Mouse (Mus musculus) hindbrain, embryonic 12.5 days (tissue): Measurements from ENCODE around the gene Mars. TPM values are rescaled to one million over a fixed set of nuclear protein-coding genes. Genes with fewer than 3 reads are reported as not detected.

Source experiments
- ATAC-seq: fragments of 200-750 bp; cut with Nextera tagmentation; 2 replicates; pipeline ENCODE4 v1.8.0; 2017; ENCODE audit warnings: moderate TSS enrichment; ENCODE audit not compliant: low FRiP score
- H3K27ac ChIP-seq: fragments of 300-500 bp; sonication (generic); 2 replicates; pipeline ENCODE4 v1.5.1; 2016; ENCODE audit warnings: mild to moderate bottlenecking
- H3K27me3 ChIP-seq: fragments of 300-500 bp; sonication (generic); 2 replicates; pipeline ENCODE4 v1.6.1; 2016; ENCODE audit warnings: mild to moderate bottlenecking
- H3K36me3 ChIP-seq: fragments of 300-500 bp; sonication (generic); 2 replicates; pipeline ENCODE4 v1.6.1; 2016; ENCODE audit warnings: mild to moderate bottlenecking
- H3K4me1 ChIP-seq: fragments of 300-500 bp; sonication (generic); 2 replicates; pipeline ENCODE4 v1.6.1; 2016
- H3K4me2 ChIP-seq: fragments of 300-500 bp; sonication (generic); replicated peaks from 2 replicates; pipeline ENCODE4 v1.6.1; 2016; ENCODE audit warnings: mild to moderate bottlenecking
- H3K4me3 ChIP-seq: fragments of 300-500 bp; sonication (generic); 2 replicates; pipeline ENCODE4 v1.5.1; 2016; ENCODE audit warnings: mild to moderate bottlenecking
- H3K9ac ChIP-seq: fragments of 300-500 bp; sonication (generic); 2 replicates; pipeline ENCODE4 v1.6.1; 2016; ENCODE audit warnings: mild to moderate bottlenecking, moderate library complexity
- H3K9me3 ChIP-seq: fragments of 300-500 bp; sonication (generic); replicated peaks from 2 replicates; pipeline ENCODE4 v1.6.1; 2016; ENCODE audit warnings: mild to moderate bottlenecking
- WGBS: fragments of 180-500 bp; shearing (Covaris S2); methylation state at CpG from one replicate; pipeline ENCODE4 v1.1.7; 2016; 5-methylcytosine and 5-hydroxymethylcytosine counted together
- polyA plus RNA-seq: library from polyadenylated mRNA; unstranded; fragments of >200 nt; fragmentation: Nextera tagmentation; extraction: Ambion mirVana; gene quantifications from 2 replicates; pipeline ENCODE4 v1.2.1, GENCODE M21; 2016

Gene Mars
- polyA plus RNA-seq, result 142 and 152 TPM in 2 replicates

DNA sequence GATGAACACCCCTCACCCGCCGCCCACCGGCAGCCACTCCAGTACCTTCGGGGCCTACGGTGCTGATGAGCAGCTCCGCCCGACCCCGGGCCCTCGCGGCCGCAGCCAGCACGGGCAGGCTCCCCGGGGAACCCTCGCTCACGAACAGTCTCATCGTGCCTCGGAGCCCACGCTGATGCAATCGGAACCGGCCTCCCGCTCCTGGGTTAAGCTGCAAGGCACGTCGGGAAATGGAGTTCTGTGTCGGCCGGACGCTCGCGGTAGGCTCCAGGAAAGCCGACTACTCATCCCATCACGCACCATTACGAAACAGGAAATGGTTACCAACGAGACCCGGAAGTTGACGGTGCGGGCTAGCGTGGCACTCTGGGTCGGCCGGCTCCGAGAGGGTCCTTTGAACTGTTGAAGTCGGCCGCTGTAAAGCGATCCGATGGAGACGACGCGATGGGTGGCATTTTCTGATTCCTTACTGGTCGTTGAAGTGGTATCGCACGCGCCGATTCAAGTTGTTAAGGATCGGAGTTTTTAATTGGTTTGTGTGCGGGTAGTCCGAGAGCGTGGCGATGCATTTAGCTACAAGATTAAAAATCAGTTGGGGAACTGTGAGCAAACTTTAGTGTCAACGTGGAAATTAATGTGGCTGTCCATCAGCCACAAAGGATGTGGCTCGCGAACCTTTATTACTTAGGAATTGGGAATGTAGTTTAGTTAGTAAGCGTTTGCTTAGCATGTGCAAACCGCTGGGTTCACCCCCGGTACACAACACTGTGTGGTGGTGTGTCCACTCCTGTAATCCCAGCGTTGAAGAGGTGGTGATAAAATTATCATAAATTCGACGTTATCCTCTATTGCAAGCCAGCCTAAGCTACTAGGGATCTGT, at the start of gene Mars:
Gene Mars, minus strand, starts transcription at position 311 of the 880 bp plus-strand sequence.
- Histone ChIP-seq H3K27me3 (no peaks in the 10 kb centered on the region), H3K27ac (peak within 1 kb of the TSS; percentile 64), H3K9me3 (no peaks in the 10 kb centered on the region), H3K9ac (peak within 1 kb of the TSS; percentile 84), H3K4me2 (peak within 1 kb of the TSS; percentile 80), H3K4me3 (peak within 1 kb of the TSS; percentile 75), H3K36me3 (peaks cover 27% of the 10 kb centered on the region), H3K4me1 (peaks cover 12% of the 10 kb centered on the region)
- peak; percentile 98 for ATAC-seq
- WGBS, result under 1% methylated on average over 65 of the region's 65 CpGs

DNA sequence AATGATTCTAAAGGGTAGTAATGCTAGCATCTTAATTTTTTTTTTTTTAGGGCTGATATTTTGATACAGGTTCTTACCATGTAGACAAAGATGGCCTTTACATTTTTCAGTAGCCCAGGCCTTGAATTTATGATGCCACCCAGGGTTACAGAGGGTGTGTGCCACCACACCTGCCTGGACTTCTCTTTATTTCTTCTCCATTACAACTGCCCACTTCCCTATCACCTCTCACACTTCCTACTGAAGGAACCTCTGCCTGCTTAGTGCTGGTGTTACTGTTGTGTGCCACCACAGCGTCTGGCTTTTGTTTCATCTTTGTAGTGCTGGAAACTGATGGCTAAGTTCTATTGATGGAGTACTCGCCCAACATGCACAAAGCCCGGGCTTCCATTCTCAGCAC, 49.1 kb upstream of the Mars start:
- no peak overlapping the region for H3K4me3 ChIP-seq
- whole genome bisulfite sequencing, result 83% methylated on average over 3 of the region's 3 CpGs
- H3K27me3 ChIP-seq, result no peaks in the 10 kb centered on the region
- no peak overlapping the region for H3K9ac ChIP-seq
- H3K9me3 ChIP-seq, result no peaks in the 10 kb centered on the region
- H3K4me2 ChIP-seq, result no peak overlapping the region
- no peak overlapping the region for H3K27ac ChIP-seq
- ATAC-seq, result no peak
- no peaks in the 10 kb centered on the region for H3K36me3 ChIP-seq
- H3K4me1 ChIP-seq, result no peaks in the 10 kb centered on the region

DNA sequence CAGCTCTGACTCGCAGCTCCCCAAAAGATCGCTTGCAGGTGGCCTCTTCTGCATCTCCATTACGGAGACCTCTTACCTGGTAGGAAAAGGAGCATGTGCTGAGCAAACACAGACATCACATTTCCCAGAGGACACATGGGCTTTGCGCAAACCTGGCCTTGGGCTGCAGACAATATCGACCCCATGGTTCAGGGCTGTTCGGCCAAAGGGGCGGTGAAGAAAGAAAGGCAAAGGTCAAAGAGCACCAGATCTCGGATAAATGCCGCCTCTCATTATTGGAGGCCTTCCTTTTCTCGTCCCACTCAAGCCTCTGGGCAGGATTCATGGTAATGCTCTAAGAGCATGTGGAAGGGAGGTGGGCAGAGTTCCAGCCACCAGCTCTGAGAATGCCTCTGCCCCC, 43.8 kb upstream of the Mars start:
- ATAC-seq, result no peak
- H3K9me3 ChIP-seq, result no peaks in the 10 kb centered on the region
- no peak overlapping the region for H3K27ac ChIP-seq
- no peaks in the 10 kb centered on the region for H3K36me3 ChIP-seq
- 42% methylated on average over 10 of the region's 10 CpGs for WGBS
- H3K9ac ChIP-seq, result no peak overlapping the region
- H3K27me3 ChIP-seq, result peaks cover 5% of the 10 kb centered on the region; the same call in 1 of the 2 replicates
- H3K4me3 ChIP-seq, result no peak overlapping the region
- peaks cover 5% of the 10 kb centered on the region; the same call in 1 of the 2 replicates for H3K4me1 ChIP-seq
- no peak overlapping the region for H3K4me2 ChIP-seq

DNA sequence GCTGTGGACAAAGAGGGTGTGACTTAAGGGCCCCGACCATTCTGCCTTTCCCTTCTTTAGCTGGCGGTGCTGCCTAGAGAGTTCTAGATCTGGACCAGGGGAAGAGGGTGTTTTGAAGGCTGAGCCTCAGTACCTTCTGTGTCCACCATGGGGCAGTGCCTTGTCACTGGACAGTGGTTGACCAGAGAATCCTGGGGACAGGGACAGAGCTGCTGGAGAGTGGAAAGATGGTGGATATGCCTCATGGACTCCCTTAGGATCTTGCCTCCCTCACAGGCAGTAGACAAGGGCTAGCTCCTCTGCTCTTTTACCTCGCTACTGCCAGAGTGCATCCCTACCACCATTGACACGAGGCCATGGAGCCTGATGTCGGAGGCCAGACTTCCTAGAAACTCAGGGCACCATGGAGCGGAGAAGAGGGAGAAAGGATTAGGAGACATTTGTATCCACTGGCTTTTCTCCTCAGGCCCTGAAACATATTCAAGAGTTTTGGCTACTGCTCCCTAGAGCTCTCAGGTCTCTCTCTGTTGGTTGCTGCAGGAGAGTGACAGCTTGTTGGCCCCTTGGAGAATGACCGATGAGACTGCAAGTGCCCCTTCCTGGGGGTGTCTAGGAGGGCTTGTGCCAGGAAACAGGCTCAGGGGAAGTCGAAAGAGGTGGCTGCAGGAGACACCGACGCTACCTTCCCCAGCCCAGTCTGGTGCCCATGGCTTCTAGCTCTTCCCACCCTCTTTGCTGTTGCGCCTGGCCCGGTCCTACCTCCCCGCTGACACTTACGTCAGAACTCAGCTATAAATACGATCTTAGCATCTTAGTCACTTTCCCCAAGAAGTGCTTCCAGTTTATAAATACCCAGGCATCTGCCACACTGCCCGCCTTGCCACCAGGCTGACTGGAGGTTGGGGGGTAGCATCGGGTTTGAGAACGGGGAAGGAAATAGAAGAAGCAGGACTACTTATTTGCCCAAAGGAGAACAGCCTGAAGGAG, 42.6 kb upstream of the Mars start, which contains the start of gene Inhbe:
Gene Inhbe, minus strand, starts transcription at position 503 of the 987 bp plus-strand sequence.
- Histone ChIP-seq H3K4me2 (no peak within 1 kb of the TSS), H3K9me3 (no peaks in the 10 kb centered on the region), H3K9ac (no peak within 1 kb of the TSS), H3K4me1 (peaks cover 5% of the 10 kb centered on the region; the same call in 1 of the 2 replicates), H3K4me3 (no peak within 1 kb of the TSS), H3K36me3 (no peaks in the 10 kb centered on the region), H3K27ac (no peak within 1 kb of the TSS), H3K27me3 (peaks cover 8% of the 10 kb centered on the region; the same call in 1 of the 2 replicates)
- no peak for ATAC-seq
- WGBS, result 88% methylated on average over 18 of the region's 18 CpGs

DNA sequence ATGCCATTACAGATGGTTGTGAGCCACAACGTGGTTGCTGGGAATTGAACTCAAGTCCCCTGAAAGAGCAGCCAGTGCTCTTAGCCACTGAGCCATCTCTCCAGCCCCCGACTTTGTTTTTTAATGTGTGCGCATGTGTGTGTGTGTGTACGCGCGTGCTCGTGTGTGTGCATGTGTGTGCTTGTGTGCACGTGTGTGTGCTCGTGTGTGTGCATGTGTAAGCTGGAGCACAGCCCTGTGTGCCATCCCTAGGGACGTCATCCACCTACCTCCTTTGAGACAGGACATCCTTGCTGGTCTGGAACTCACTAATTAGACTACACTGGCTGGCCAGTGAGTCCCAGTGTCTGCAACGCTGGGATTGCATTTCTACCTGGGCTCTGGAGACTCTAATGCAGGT, 41.2 kb upstream of the Mars start:
- WGBS, result 90% methylated on average over 11 of the region's 11 CpGs
- Histone ChIP-seq H3K9ac (no peak overlapping the region), H3K4me2 (no peak overlapping the region), H3K4me3 (no peak overlapping the region), H3K4me1 (peaks cover 5% of the 10 kb centered on the region; the same call in 1 of the 2 replicates), H3K36me3 (no peaks in the 10 kb centered on the region), H3K27ac (no peak overlapping the region), H3K27me3 (peaks cover 8% of the 10 kb centered on the region; the same call in 1 of the 2 replicates), H3K9me3 (no peaks in the 10 kb centered on the region)
- ATAC-seq, result no peak

DNA sequence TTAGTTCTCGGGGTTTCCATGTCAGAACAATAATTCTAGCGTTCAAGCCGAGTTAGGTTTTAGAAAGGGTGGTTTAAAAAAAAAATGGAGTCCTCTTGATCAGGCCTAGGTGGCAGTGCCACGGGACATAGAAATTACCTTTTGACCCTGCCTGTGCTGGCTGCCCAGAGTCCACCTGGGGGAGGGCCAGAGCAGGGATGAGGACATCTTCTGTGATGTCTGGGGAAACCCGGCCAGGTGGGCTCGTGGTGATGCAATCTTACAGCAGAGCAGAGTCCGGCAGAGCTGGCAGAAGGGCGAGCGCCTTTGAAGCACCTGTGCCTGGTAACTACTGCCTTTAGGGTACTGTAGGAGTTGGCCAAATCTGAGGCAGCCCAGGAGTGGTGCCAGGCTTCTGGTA, 40.6 kb upstream of the Mars start:
- Histone ChIP-seq H3K27me3 (peaks cover 8% of the 10 kb centered on the region; the same call in 1 of the 2 replicates), H3K4me3 (no peak overlapping the region), H3K9ac (no peak overlapping the region), H3K9me3 (no peaks in the 10 kb centered on the region), H3K4me2 (no peak overlapping the region), H3K27ac (no peak overlapping the region), H3K4me1 (peaks cover 5% of the 10 kb centered on the region; the same call in 1 of the 2 replicates), H3K36me3 (no peaks in the 10 kb centered on the region)
- WGBS, result 87% methylated on average over 9 of the region's 9 CpGs
- no peak for ATAC-seq

DNA sequence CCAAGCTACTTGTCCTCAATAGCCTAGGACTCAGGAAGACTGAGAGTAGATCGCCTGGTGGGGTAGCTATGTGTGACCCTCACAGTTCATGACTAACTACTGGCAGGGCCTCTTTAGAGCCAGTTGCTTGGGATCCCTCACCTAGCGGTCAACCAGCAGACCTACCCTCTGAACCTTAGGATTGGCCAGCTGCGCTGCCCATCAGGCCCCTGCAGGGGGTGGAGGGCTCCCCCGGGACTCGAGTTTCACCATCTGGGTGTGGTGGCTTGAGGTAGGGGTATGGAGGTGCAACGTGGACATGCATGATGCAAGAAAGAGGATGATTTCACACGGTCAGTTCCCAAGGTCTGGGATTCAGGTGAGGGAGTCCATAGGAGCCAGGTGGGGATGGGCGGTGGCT, 40.1 kb upstream of the Mars start:
- H3K9ac ChIP-seq, result no peak overlapping the region
- WGBS, result 66% methylated on average over 8 of the region's 8 CpGs
- no peaks in the 10 kb centered on the region for H3K9me3 ChIP-seq
- H3K4me3 ChIP-seq, result no peak overlapping the region
- no peaks in the 10 kb centered on the region for H3K36me3 ChIP-seq
- peaks cover 5% of the 10 kb centered on the region; the same call in 1 of the 2 replicates for H3K4me1 ChIP-seq
- ATAC-seq, result no peak
- peaks cover 8% of the 10 kb centered on the region; the same call in 1 of the 2 replicates for H3K27me3 ChIP-seq
- no peak overlapping the region for H3K27ac ChIP-seq
- H3K4me2 ChIP-seq, result no peak overlapping the region

DNA sequence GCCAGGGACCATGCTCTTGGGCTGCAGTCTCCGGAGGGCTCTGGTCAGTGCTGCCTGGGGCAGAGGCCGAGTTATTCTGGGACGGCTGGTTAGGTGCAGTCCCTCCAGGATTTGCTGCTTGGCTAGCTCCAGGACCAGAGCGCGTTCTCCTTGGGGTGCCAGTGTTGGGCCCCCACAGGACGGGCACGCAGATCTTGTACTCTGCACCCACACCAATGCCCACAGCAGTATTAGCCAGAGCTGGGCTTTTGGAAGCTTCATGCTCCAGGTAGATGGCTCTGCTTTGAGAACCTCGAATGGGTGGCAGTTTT, 39.7 kb upstream of the Mars start:
- Histone ChIP-seq H3K27me3 (peaks cover 8% of the 10 kb centered on the region; the same call in 1 of the 2 replicates), H3K27ac (no peak overlapping the region), H3K4me1 (peaks cover 5% of the 10 kb centered on the region; the same call in 1 of the 2 replicates), H3K9me3 (no peaks in the 10 kb centered on the region), H3K4me2 (peak overlapping the region; percentile 46), H3K36me3 (no peaks in the 10 kb centered on the region), H3K4me3 (0 out of 2 replicates have a peak overlapping the region, but pooled peaks have one; percentile 9), H3K9ac (0 out of 2 replicates have a peak overlapping the region, but pooled peaks have one; percentile 18)
- WGBS, result 81% methylated on average over 8 of the region's 8 CpGs
- no peak for ATAC-seq

DNA sequence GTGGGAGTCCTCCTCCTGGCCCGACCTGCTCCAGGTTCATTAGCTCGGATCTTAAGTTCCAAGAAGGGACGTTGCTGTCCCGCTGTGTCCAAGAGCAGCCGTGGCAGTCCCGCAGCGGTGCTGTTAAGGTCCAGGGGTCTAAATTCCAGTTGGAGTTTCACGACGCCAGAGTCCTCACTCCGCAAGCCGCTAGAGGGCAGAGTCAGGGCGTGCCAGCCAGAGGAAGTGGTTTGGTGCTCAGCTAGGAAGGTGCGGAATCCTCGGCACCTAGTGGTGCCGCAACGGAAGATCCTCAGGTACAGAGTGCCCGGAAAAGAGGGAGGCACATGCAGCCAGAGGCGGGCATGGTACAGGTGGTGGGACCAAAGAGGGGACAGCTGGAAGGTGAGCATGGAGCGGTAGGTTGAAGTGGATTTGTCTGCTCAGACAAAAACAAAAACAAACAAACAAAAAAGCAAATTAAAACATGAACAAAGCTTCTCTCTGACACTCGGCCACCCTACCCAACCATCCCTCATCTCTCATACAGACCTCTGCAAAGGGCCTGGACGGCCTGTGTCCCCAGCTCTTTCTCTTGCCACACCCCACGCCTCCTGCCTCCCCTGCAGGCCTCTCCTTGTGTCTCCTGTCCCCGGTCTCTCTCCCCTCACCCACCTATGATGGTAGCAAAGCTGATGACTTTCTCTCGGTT, 39.2 kb upstream of the Mars start:
- peak; percentile 64 for ATAC-seq
- Histone ChIP-seq H3K27me3 (peaks cover 8% of the 10 kb centered on the region; the same call in 1 of the 2 replicates), H3K36me3 (no peaks in the 10 kb centered on the region), H3K4me3 (peak overlapping the region; percentile 9; the same call in 1 of the 2 replicates), H3K9ac (0 out of 2 replicates have a peak overlapping the region, but pooled peaks have one; percentile 33), H3K4me2 (peak overlapping the region; percentile 46), H3K9me3 (no peaks in the 10 kb centered on the region), H3K4me1 (peaks cover 5% of the 10 kb centered on the region; the same call in 1 of the 2 replicates), H3K27ac (no peak overlapping the region)
- WGBS, result 15% methylated on average over 24 of the region's 24 CpGs

DNA sequence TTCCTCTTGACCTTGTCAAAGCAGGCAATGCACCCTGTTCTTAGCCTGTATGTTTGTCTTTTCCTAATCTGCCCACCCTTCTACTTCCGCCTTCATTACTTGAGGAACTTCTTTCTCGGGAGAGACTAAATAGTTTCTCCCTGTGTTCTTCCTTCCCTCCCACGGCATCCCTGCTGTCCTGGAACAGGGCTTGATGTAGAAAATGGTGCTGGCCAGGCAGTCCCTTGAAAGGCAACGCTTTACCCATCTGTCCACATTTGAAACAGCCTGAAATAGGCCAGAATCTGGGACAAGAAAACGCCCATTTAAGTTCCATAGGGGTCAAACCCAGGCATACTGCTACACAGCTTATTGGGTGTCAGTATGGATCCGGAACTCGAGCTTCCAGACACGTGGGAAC, 38.2 kb upstream of the Mars start:
- 79% methylated on average over 8 of the region's 8 CpGs for WGBS
- no peak overlapping the region for H3K4me3 ChIP-seq
- H3K36me3 ChIP-seq, result no peaks in the 10 kb centered on the region
- H3K4me2 ChIP-seq, result no peak overlapping the region
- no peak overlapping the region for H3K27ac ChIP-seq
- ATAC-seq, result no peak
- H3K9me3 ChIP-seq, result no peaks in the 10 kb centered on the region
- peaks cover 5% of the 10 kb centered on the region; the same call in 1 of the 2 replicates for H3K4me1 ChIP-seq
- peaks cover 8% of the 10 kb centered on the region; the same call in 1 of the 2 replicates for H3K27me3 ChIP-seq
- H3K9ac ChIP-seq, result no peak overlapping the region

DNA sequence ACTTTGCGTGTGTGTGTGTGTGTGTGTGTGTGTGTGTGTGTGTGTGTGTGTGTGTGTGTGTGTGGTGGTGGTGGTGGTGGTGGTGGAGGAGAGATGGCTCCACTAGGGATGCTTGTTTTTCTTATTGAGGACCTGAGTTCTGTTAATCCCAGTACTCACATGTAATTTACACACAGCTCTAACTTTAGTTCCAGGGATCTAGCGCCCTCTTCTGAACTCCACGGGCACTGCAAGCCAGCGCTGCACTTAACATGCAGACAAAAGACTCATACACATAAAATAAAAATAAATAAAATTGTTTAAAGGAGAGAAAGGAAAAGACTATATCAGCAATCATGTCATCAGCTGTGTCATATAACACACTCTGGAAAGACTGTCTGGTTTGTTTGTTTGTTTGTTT, 37.4 kb upstream of the Mars start:
- H3K4me2 ChIP-seq, result no peak overlapping the region
- 65% methylated on average over 4 of the region's 4 CpGs for WGBS
- no peak overlapping the region for H3K4me3 ChIP-seq
- H3K36me3 ChIP-seq, result no peaks in the 10 kb centered on the region
- H3K4me1 ChIP-seq, result peaks cover 5% of the 10 kb centered on the region; the same call in 1 of the 2 replicates
- no peaks in the 10 kb centered on the region for H3K9me3 ChIP-seq
- H3K9ac ChIP-seq, result no peak overlapping the region
- H3K27ac ChIP-seq, result no peak overlapping the region
- H3K27me3 ChIP-seq, result peaks cover 8% of the 10 kb centered on the region; the same call in 1 of the 2 replicates
- ATAC-seq, result no peak
